Mouse (Mus musculus) midbrain, embryonic 12.5 days (tissue): ENCODE data around the gene Scamp1. TPM values are rescaled to one million over a fixed set of nuclear protein-coding genes. Genes with fewer than 3 reads are reported as not detected.

Experiments used
- ATAC-seq: fragments of 200-750 bp; cut with Nextera tagmentation; 2 replicates; pipeline ENCODE4 v1.8.0; 2017; ENCODE audit warnings: low read depth, moderate TSS enrichment, moderate library complexity; ENCODE audit not compliant: low FRiP score
- H3K27ac ChIP-seq: fragments of 300-500 bp; sonication (generic); replicated peaks from 2 replicates; pipeline ENCODE4 v1.5.1; 2016; ENCODE audit warnings: mild to moderate bottlenecking
- H3K27me3 ChIP-seq: fragments of 300-500 bp; sonication (generic); 2 replicates; pipeline ENCODE4 v1.6.1; 2016; ENCODE audit warnings: mild to moderate bottlenecking
- H3K36me3 ChIP-seq: fragments of 300-500 bp; sonication (generic); 2 replicates; pipeline ENCODE4 v1.6.1; 2016
- H3K4me1 ChIP-seq: fragments of 300-500 bp; sonication (generic); 2 replicates; pipeline ENCODE4 v1.6.1; 2016
- H3K4me2 ChIP-seq: fragments of 300-500 bp; sonication (generic); replicated peaks from 2 replicates; pipeline ENCODE4 v1.6.1; 2016; ENCODE audit warnings: mild to moderate bottlenecking, moderate library complexity
- H3K4me3 ChIP-seq: fragments of 300-500 bp; sonication (generic); 2 replicates; pipeline ENCODE4 v1.5.1; 2016; ENCODE audit warnings: mild to moderate bottlenecking
- H3K9ac ChIP-seq: fragments of 300-500 bp; sonication (generic); replicated peaks from 2 replicates; pipeline ENCODE4 v1.6.1; 2016; ENCODE audit warnings: mild to moderate bottlenecking, moderate library complexity
- H3K9me3 ChIP-seq: fragments of 300-500 bp; sonication (generic); 2 replicates; pipeline ENCODE4 v1.6.1; 2016; ENCODE audit warnings: mild to moderate bottlenecking
- WGBS: fragments of 180-500 bp; shearing (Covaris S2); methylation state at CpG from one replicate; pipeline ENCODE4 v1.1.7; 2016; 5-methylcytosine and 5-hydroxymethylcytosine counted together
- polyA plus RNA-seq: library from polyadenylated mRNA; unstranded; fragments of >200 nt; fragmentation: Nextera tagmentation; extraction: Ambion mirVana; gene quantifications from 2 replicates; pipeline ENCODE4 v1.2.1, GENCODE M21; 2016

Scamp1 gene
- polyA plus RNA-seq, 1 experiment from 2014 or later, result 64.1 TPM

DNA sequence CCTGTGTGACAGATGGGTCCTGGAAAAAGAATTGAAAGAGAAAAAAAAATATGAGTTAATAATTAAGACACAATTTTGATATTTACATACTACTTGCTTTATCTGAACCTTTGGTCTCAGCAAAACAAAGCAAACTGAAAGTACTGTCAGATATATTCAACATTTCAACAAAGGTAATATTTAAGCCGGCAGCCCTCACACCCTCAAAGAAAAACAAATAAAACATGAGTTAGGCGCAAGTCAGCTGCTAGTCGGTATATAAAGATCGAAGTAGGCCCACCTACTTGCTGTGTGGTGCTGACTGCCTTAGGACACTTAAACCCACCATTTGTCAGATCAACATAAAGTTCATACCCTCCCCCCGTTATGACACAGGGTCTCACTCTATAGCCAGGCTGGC, 32.6 kb downstream of the Scamp1 start:
- no peak overlapping the region for H3K4me3 ChIP-seq
- H3K4me1 ChIP-seq, result no peaks in the 10 kb centered on the region
- H3K9me3 ChIP-seq, result no peaks in the 10 kb centered on the region
- no peak overlapping the region for H3K9ac ChIP-seq
- H3K4me2 ChIP-seq, result no peak overlapping the region
- no peaks in the 10 kb centered on the region for H3K36me3 ChIP-seq
- H3K27me3 ChIP-seq, result no peaks in the 10 kb centered on the region
- no peak overlapping the region for H3K27ac ChIP-seq
- ATAC-seq, result no peak
- WGBS, result 93% methylated on average over 5 of the region's 5 CpGs

DNA sequence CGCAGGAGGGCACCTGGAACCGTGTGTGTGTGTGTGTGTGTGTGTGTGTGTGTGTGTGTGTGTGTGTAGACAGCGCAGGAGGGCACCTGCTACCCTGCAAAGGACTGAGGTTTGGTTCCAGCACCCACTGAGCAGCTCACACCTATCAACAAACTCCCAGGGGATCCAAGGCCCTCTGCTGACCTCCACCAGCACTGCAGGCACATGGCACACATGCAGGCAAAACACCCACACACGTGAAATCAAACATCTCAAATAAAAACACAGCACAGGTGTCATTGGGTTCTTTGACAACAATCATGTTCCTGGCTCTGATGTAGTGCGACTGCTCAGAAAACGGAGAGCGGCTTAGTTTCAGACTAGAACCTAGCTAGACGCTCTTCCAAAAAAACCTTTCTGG, 34.9 kb downstream of the Scamp1 start:
- 93% methylated on average over 5 of the region's 8 CpGs for WGBS
- Histone ChIP-seq H3K4me3 (no peak overlapping the region), H3K27ac (no peak overlapping the region), H3K4me2 (no peak overlapping the region), H3K27me3 (no peaks in the 10 kb centered on the region), H3K9me3 (no peaks in the 10 kb centered on the region), H3K9ac (no peak overlapping the region), H3K36me3 (no peaks in the 10 kb centered on the region), H3K4me1 (peaks cover 5% of the 10 kb centered on the region; the same call in 1 of the 2 replicates)
- ATAC-seq, result no peak

- no peak overlapping the region for H3K4me3 ChIP-seq
- ATAC-seq, result no peak
- WGBS, result 87% methylated on average over 4 of the region's 6 CpGs
These were observed 35.5 kb downstream of the Scamp1 start for GRCm38 (mm10) chr13:94250188-94250587.

GRCm38 (mm10) chr13:94242897-94243296, 42.8 kb downstream of the Scamp1 start:
- Histone ChIP-seq H3K9me3 (no peaks in the 10 kb centered on the region), H3K36me3 (no peaks in the 10 kb centered on the region), H3K9ac (no peak overlapping the region), H3K4me1 (peaks cover 12% of the 10 kb centered on the region), H3K27me3 (no peaks in the 10 kb centered on the region), H3K4me3 (no peak overlapping the region), H3K27ac (no peak overlapping the region), H3K4me2 (no peak overlapping the region)
- 83% methylated on average over 2 of the region's 2 CpGs for WGBS
- ATAC-seq, result no peak

More at GRCm38 (mm10) chr13:94250188-94250587, 35.5 kb downstream of the Scamp1 start:
- Histone ChIP-seq H3K27me3 (no peaks in the 10 kb centered on the region), H3K36me3 (no peaks in the 10 kb centered on the region), H3K4me2 (no peak overlapping the region), H3K9me3 (no peaks in the 10 kb centered on the region), H3K9ac (no peak overlapping the region), H3K4me1 (peaks cover 5% of the 10 kb centered on the region; the same call in 1 of the 2 replicates), H3K27ac (no peak overlapping the region)

DNA sequence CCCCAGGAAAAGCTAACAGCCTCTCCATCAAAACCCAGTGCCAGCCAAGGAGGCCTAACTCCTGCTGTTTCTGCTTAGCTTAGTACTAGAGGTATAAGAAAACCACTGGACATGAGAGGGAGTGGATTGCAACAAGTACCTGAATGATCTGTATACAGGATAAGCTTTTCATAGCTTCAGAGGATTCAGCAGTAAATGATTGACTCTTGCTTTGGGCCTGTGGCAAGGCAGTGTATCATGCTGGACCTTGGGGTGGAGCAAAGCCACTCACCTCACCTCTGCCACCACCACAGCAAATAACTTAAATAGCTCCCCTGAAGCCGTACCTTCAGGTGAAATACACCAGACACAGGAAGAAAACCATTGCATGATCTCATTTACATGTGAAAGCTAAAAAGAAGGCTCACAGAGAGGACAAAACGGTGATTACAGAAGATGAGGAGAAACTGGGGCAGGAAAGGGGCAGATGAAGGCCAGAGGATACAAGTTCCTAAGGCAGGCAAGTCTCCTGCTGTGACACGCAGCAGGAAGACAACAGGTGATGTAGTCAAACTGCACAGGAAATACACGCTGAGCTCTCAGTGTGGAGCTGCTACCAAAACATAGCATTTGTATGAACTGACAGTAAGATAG, 43.6 kb downstream of the Scamp1 start:
- Histone ChIP-seq H3K4me3 (no peak overlapping the region), H3K4me2 (no peak overlapping the region), H3K9me3 (no peaks in the 10 kb centered on the region), H3K36me3 (no peaks in the 10 kb centered on the region), H3K27me3 (no peaks in the 10 kb centered on the region), H3K4me1 (peaks cover 7% of the 10 kb centered on the region), H3K9ac (no peak overlapping the region), H3K27ac (no peak overlapping the region)
- WGBS, result 46% methylated on average over 4 of the region's 4 CpGs
- no peak for ATAC-seq

GRCm38 (mm10) chr13:94240873-94241272, 44.8 kb downstream of the Scamp1 start:
- ATAC-seq, result no peak
- no peak overlapping the region for H3K27ac ChIP-seq
- 81% methylated on average over 5 of the region's 5 CpGs for WGBS
- peaks cover 7% of the 10 kb centered on the region for H3K4me1 ChIP-seq
- H3K9ac ChIP-seq, result no peak overlapping the region
- H3K4me2 ChIP-seq, result no peak overlapping the region
- H3K9me3 ChIP-seq, result no peaks in the 10 kb centered on the region
- H3K4me3 ChIP-seq, result no peak overlapping the region
- H3K36me3 ChIP-seq, result no peaks in the 10 kb centered on the region
- H3K27me3 ChIP-seq, result no peaks in the 10 kb centered on the region

DNA sequence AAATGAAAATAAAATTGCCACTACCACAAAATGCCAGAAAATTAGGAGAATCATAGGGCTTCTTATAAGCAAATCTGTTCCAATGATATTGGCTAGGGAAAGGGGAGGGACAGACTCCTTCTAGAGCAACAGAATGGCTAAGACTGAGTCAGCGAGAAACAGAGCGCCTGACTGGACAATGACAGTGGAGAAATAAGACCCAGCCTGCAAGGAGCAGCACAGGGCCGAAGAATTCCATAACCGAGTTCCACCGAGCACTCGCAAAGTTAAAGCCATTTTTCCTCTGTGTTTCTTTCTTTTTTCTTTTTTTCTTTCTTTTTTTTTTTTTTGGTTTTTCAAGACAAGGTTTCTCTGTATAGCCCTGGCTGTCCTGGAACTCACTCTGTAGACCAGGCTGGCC, 45.5 kb downstream of the Scamp1 start:
- ATAC-seq, result no peak
- Histone ChIP-seq H3K9me3 (no peaks in the 10 kb centered on the region), H3K4me1 (peaks cover 7% of the 10 kb centered on the region), H3K4me3 (no peak overlapping the region), H3K9ac (no peak overlapping the region), H3K4me2 (no peak overlapping the region), H3K36me3 (no peaks in the 10 kb centered on the region), H3K27ac (no peak overlapping the region), H3K27me3 (no peaks in the 10 kb centered on the region)
- 84% methylated on average over 6 of the region's 6 CpGs for WGBS

- ATAC-seq, result no peak
- H3K9ac ChIP-seq, result no peak overlapping the region
- H3K4me3 ChIP-seq, result no peak overlapping the region
- 44% methylated on average over 4 of the region's 4 CpGs for WGBS
- H3K9me3 ChIP-seq, result no peaks in the 10 kb centered on the region
- peaks cover 7% of the 10 kb centered on the region for H3K4me1 ChIP-seq
- no peak overlapping the region for H3K4me2 ChIP-seq
- H3K36me3 ChIP-seq, result no peaks in the 10 kb centered on the region
- no peak overlapping the region for H3K27ac ChIP-seq
- no peaks in the 10 kb centered on the region for H3K27me3 ChIP-seq
These were observed 46.2 kb downstream of the Scamp1 start for GRCm38 (mm10) chr13:94239488-94239887.

DNA sequence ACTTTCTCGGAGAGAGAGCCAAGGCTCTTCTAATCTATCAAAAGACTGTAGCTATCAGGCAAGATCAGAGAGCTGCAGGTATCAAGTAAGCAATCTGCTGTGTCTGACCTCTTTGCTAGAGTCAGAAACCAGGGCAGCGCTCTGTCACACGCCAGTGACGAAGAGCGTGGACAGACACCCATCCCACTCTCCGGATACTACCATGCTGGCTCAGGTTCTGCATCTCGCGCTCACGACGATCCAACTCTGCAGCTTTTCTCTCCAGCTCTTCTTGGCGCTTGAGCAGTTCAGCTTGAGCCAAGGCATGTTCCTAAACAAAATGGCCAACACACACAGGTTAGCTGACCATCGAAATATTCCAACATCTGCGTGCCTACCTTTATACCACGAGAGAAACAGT, 53.8 kb downstream of the Scamp1 start:
- Histone ChIP-seq H3K4me3 (no peak overlapping the region), H3K36me3 (no peaks in the 10 kb centered on the region), H3K27me3 (no peaks in the 10 kb centered on the region), H3K4me1 (no peaks in the 10 kb centered on the region), H3K27ac (no peak overlapping the region), H3K9me3 (no peaks in the 10 kb centered on the region), H3K9ac (no peak overlapping the region), H3K4me2 (no peak overlapping the region)
- ATAC-seq, result no peak
- 92% methylated on average over 14 of the region's 14 CpGs for WGBS

- Histone ChIP-seq H3K4me2 (no peak overlapping the region), H3K27ac (no peak overlapping the region), H3K4me3 (no peak overlapping the region), H3K36me3 (peaks cover 14% of the 10 kb centered on the region), H3K9me3 (no peaks in the 10 kb centered on the region), H3K9ac (no peak overlapping the region), H3K27me3 (no peaks in the 10 kb centered on the region), H3K4me1 (0 out of 2 replicates have a peak, but pooled peaks cover 4% of the 10 kb centered on the region)
- no peak for ATAC-seq
- 93% methylated on average over 38 of the region's 38 CpGs for WGBS
These were observed 60.6 kb downstream of the Scamp1 start for GRCm38 (mm10) chr13:94224717-94225705.

GRCm38 (mm10) chr13:94223609-94224008, 62.0 kb downstream of the Scamp1 start:
- Histone ChIP-seq H3K9ac (no peak overlapping the region), H3K9me3 (no peaks in the 10 kb centered on the region), H3K4me3 (no peak overlapping the region), H3K27me3 (no peaks in the 10 kb centered on the region), H3K4me1 (0 out of 2 replicates have a peak, but pooled peaks cover 4% of the 10 kb centered on the region), H3K4me2 (no peak overlapping the region), H3K36me3 (peaks cover 14% of the 10 kb centered on the region), H3K27ac (no peak overlapping the region)
- 77% methylated on average over 14 of the region's 14 CpGs for WGBS
- no peak for ATAC-seq

DNA sequence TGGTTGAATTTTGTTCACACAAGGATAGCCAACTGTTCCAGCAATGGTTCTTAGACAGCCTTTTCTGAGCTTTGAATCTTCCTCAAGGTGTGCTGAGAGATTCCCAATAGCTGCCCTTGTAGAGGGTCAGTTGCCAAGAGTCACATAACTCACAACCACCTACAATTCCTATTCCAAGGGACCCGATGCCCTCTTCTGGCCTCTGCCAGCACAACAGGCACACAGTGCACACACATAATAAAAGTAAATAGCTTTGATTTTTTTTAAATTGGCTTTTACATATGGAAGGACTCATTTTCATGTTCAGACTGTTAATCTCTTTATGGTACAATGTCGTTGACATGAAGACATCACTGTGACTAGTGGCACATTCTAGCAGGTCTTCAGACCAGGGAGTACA, 72.9 kb downstream of the Scamp1 start:
- Histone ChIP-seq H3K27me3 (no peaks in the 10 kb centered on the region), H3K4me2 (no peak overlapping the region), H3K27ac (no peak overlapping the region), H3K4me1 (peaks cover 15% of the 10 kb centered on the region), H3K9ac (no peak overlapping the region), H3K36me3 (peaks cover 19% of the 10 kb centered on the region), H3K4me3 (no peak overlapping the region), H3K9me3 (peaks cover 3% of the 10 kb centered on the region; the same call in 1 of the 2 replicates)
- ATAC-seq, result no peak
- 89% methylated on average over 2 of the region's 2 CpGs for WGBS
